Mouse (Mus musculus): Measurements from ENCODE around the gene Apol8.
"Not testable (repeated sequence)": the region's sequence is repeated elsewhere in the genome, so short reads cannot be mapped to it uniquely, and the experiment has no call there.

Gene Apol8

GRCm38 (mm10) chr15:77750461-77750860 lies 6.3 kb downstream of the Apol8 start:
- no peak for DNase-seq (ENCODE audit: low read depth, low spot score)

- DNase-seq (ENCODE audit: low read depth, low spot score) = no peak
These were observed 7.1 kb downstream of the Apol8 start for GRCm38 (mm10) chr15:77749717-77750116.

DNA sequence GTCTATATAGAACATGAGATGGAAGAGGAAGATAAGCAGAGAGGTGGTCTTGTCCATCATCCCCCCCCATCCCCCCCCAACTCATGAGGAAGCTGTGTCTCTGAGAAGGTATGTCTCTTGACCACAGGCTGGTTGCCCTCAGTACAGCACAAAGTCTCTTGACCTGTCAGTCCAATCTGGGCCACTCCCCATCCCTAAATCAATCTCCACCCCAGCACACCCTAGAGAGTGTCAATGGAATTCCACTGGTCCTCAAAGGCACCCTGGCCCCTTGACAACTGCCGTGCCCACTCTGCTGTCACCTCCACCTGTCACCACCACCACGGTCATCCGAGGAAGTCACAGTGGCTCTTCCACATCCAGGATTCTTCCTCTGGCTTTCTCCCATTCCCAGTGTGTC lies 8.4 kb downstream of the Apol8 start:
- no peak for DNase-seq (ENCODE audit: low read depth, low spot score)

DNA sequence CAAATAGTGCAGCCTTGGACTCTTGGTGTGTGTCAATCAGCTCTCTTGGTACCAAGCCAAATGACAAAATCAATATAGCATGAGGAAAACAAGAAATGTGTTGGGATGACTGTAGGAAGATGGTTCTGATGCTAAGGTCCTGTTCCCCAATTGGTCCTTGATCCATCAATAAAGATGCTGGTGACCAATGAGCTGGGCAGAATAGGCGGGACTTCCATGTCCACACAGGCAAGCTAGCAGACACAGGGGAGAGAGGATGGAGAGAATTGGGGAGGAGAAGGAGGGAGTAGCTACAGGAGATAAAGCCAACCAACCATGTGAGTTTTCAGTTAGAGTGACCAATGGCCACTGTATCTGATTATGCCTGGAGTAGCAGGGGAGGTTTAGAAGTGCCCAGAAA lies 10.5 kb downstream of the Apol8 start:
- DNase-seq (ENCODE audit: low read depth, low spot score) = no peak

GRCm38 (mm10) chr15:77745081-77745480 lies 11.7 kb downstream of the Apol8 start:
- DNase-seq (ENCODE audit: low read depth, low spot score) = no peak

DNA sequence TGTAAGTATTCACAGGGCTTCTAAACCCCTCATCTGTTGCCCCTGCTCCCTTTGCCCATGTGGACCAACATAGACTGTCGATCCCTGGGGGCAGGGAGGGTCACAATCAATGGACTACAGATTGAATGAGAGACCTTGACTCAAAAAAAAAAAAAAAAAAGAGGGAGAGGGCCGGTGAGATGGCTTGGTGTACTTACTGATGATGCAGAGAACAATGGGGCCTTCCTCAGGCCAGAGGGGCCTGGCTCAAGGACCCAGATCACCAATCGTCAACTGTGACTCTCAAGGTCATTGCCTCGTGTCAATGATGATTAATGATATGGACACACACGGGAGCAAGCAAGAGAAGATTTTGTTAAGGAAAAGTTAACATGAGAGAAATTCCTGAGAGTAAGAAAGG lies 12.2 kb downstream of the Apol8 start:
- DNase-seq (ENCODE audit: low read depth, low spot score) = no peak

DNA sequence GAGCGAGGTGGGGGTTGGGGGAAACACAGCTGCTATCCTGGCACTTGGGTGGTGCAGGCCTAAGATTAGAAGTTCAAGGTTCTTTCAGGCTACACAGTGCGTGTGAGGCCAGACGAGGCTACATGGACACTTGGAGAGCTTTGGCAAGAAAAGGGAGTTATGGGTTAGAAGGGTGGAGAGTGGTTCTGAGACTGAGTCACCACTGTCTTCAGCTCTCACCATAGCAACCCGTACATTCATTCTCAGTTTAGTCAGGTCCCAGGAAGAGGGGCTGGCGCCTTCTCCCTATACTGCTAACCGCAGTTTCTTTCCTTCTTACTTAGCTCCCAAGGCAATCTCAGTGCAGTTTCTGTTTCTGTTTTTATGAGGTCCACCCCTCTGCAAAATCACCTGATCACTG lies 15.2 kb downstream of the Apol8 start:
- not testable (repeated sequence) for DNase-seq (ENCODE audit: low read depth, low spot score)

- DNase-seq (ENCODE audit: low read depth, low spot score) = no peak
These were observed 16.1 kb downstream of the Apol8 start for GRCm38 (mm10) chr15:77740511-77741297.

GRCm38 (mm10) chr15:77733903-77734302 lies 22.9 kb downstream of the Apol8 start:
- DNase-seq (ENCODE audit: low read depth, low spot score) = not testable (repeated sequence)

- not testable (repeated sequence) for DNase-seq (ENCODE audit: low read depth, low spot score)
These were observed 23.4 kb downstream of the Apol8 start for GRCm38 (mm10) chr15:77733380-77733779.

DNA sequence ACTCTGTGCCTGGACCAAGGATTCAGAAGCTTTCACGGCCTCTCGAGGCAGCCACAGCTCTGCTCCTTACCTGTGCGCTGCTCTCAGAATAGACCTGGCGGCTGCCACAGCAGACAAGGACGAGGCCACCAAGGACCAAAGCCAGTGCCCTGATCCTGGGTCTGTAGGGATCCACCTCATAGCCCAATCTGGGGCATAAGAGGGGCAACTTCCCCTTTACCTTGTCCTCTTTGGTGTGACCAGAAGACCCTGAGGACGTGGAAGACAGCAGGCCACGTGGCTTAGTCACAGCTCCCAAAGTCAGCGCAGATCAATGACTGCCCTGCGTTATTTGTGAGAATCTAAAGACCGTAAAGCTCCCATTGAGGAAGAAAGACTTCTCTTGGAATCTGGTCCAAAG lies 24.0 kb downstream of the Apol8 start:
- DNase-seq (ENCODE audit: low read depth, low spot score) = not testable (repeated sequence)

DNA sequence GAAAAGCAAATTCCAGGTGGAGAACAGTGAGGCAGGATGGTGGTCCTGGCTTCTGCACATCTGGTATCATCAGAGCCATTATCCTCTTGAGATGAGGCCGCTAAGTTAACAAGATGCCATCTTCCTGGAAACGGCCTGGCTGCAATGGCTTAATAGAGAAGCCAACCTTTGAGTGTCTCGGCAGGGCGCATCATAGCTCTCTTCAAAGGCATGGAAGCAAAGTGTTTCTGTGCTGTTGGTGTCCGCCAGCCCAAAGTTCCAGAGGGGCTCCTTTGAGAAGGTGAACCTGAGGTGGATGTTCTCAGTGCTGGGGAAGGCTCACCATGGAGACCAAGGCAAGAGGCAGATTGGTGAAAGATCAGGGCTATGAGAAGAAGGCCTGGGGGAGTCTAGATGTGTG lies 25.2 kb downstream of the Apol8 start:
- DNase-seq (ENCODE audit: low read depth, low spot score) = no peak

- DNase-seq (ENCODE audit: low read depth, low spot score) = not testable (repeated sequence)
These were observed 28.1 kb downstream of the Apol8 start, which contains the start of gene Apol9b for GRCm38 (mm10) chr15:77728739-77729138. Gene Apol9b, plus strand, starts transcription at chr15:77729039.

GRCm38 (mm10) chr15:77727745-77728144 lies 29.1 kb downstream of the Apol8 start:
- DNase-seq (ENCODE audit: low read depth, low spot score) = not testable (repeated sequence)

- DNase-seq (ENCODE audit: low read depth, low spot score) = not testable (repeated sequence)
These were observed 29.7 kb downstream of the Apol8 start for GRCm38 (mm10) chr15:77727139-77727538.

DNA sequence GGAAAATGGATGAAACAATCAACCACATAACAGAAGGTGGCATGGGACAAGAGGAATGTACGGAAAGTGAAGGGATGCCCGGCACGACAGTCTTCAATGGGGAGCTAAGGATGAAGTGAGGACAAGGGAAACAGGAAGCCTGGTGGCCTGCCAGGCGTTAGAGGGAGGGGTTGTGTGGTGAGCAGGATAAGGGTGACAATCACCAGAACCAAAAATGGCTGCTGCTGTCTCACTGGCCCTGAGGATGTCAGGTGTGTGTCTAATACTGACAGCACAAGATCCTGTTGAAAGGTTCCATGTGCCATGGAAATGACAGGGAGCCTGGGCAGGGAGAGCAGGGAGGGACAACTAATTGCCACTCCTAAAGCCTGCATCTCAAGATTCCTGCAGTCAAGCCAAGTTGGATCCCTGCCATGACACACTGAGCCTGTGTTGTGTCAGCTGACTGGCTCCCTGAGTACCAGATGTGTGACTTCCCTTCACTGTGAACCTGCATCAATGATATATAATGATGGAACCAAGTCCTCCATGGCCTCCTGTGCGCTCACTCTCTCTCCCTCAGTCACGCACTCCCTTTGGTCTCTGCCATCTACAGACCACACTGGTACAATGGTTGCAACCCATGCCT lies 31.3 kb downstream of the Apol8 start:
- not testable (repeated sequence) for DNase-seq (ENCODE audit: low read depth, low spot score)

GRCm38 (mm10) chr15:77724208-77724911 lies 32.4 kb downstream of the Apol8 start:
- not testable (repeated sequence) for DNase-seq (ENCODE audit: low read depth, low spot score)

- not testable (repeated sequence) for DNase-seq (ENCODE audit: low read depth, low spot score)
These were observed 35.3 kb downstream of the Apol8 start for GRCm38 (mm10) chr15:77721509-77721908.

- DNase-seq (ENCODE audit: low read depth, low spot score) = not testable (repeated sequence)
These were observed 38.6 kb downstream of the Apol8 start for GRCm38 (mm10) chr15:77718240-77718639.

DNA sequence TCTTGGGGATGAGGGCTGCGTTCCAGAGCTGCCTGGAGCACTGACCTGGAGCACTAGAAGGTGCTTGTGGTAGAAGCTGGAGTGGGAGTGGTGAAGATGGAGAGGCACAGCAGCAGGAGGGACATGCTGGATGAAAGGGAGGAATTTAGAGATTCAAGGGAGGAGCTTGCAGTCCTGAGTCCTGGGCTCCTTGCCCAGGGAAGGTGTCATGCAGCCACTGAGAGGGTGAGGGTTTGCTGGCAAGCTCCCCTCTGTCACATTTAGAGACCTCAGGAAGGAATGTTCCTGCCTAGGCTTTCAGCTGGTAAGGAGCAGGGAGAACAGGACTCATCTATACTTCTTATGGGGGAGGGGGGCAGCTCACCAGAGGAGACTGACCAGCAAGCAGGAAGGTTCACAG lies 47.9 kb downstream of the Apol8 start:
- not testable (repeated sequence) for DNase-seq (ENCODE audit: low read depth, low spot score)

DNA sequence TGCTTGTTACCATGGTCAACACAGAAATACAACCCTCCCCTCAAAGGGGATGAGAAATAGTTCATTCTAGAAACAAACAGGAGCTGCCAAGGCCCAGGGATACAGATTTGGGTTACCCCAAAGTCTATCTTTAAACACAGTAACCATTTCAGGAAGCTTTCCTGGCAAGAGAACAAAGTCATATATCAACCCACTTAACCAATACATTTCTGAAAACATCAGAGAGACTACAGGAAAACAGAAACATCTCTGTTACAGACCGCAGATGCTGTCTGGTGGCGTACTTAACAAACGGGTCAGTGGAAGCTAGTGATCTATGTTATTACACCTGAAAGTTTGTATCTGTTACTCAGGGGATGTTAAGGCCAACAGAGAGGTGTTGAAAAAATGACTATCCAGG lies 51.5 kb downstream of the Apol8 start:
- not testable (repeated sequence) for DNase-seq (ENCODE audit: low read depth, low spot score)

- DNase-seq (ENCODE audit: low read depth, low spot score) = not testable (repeated sequence)
These were observed 58.1 kb downstream of the Apol8 start, which contains the start of gene Apol7e for GRCm38 (mm10) chr15:77698656-77699055. Gene Apol7e, plus strand, starts transcription at chr15:77698857.

Data from brain, embryonic 18.5 days (tissue).